Mouse (Mus musculus): ENCODE measurements around the gene Lmln. TPM values are rescaled to one million over a fixed set of nuclear protein-coding genes. Genes with fewer than 3 reads are reported as not detected.

The Lmln gene
- total and polyA plus RNA-seq, 3 experiments = 1.5 to 3.2 (median 2.6) TPM

DNA sequence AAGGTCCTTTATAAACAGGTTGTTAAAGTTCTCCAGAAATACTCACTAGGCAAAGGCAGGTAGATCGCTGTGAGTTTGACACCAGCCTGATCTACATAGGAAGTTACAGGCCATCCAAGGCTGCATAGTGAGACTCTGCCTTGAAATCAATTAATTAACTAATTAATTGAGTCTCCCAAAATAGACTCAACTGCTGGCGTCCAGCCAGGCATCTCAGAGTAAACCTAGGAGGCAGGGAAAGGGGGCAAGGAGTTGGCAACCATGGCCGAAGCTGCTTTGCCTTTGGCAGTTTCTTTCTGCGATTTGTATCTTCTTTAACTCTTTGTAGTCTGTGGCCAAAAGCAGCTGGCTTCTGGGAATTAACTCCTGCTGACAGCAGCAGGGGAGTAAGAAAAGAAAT lies 51.4 kb downstream of the Lmln start:
- peaks cover 0 to 7% of the 10 kb centered on the region in 2 experiments for H3K36me3 ChIP-seq (replicated peaks in 1 of 2; ENCODE audit: control insufficient read depth in 1 of 2, insufficient read depth in 1 of 2, low read length in 1 of 2)
- H3K4me3 ChIP-seq (replicated peaks in 1 of 3; ENCODE audit: low read depth in 2 of 3, low read length in 2 of 3, poor library complexity in 1 of 3) = no peak overlapping the region
- no peaks in the 10 kb centered on the region for H3K27me3 ChIP-seq (replicated peaks)
- H3K9me3 ChIP-seq (replicated peaks; ENCODE audit: low read length) = no peaks in the 10 kb centered on the region
- TF ChIP-seq SMC3 (IDR thresholded peaks at IDR 0.05; ENCODE audit: low read depth, low read length) (no peak), NELFE (IDR thresholded peaks at IDR 0.05; ENCODE audit: low read depth, low read length) (no peak), POLR2A (IDR thresholded peaks at IDR 0.05; ENCODE audit: low read depth, low read length) (no peak), IRF4 (IDR thresholded peaks at IDR 0.05; ENCODE audit: low read depth, low read length) (no peak)
- peaks cover 0 to 4% of the 10 kb centered on the region in 2 experiments; a peak in 1 of 4 replicates for H3K4me1 ChIP-seq (ENCODE audit: control insufficient read depth in 1 of 2, insufficient read depth in 2 of 2)
- no peak for DNase-seq (ENCODE audit: extremely low read depth)
- no peak overlapping the region for H3K4me2 ChIP-seq (ENCODE audit: insufficient read depth, low read depth, poor library complexity, severe bottlenecking)
- H3K27ac ChIP-seq (ENCODE audit: insufficient read depth, low read depth) = no peak overlapping the region
- no peaks in the 10 kb centered on the region for H3K79me2 ChIP-seq (replicated peaks; ENCODE audit: control insufficient read depth, extremely low read depth, insufficient read depth, poor library complexity, severe bottlenecking)
- H3K9ac ChIP-seq (ENCODE audit: insufficient read depth, low read depth) = no peak overlapping the region
- dilution Hi-C loops (cut with MboI; ENCODE audit: extremely low pct_ligation_motif_present, extremely low pct_unique_long_range_greater_than_20kb, low sequenced_read_pairs) = no loop called here
- in situ Hi-C loops (cut with MboI; ENCODE audit: low pct_ligation_motif_present, low pct_unique_long_range_greater_than_20kb, low sequenced_read_pairs) = no loop called here

DNA sequence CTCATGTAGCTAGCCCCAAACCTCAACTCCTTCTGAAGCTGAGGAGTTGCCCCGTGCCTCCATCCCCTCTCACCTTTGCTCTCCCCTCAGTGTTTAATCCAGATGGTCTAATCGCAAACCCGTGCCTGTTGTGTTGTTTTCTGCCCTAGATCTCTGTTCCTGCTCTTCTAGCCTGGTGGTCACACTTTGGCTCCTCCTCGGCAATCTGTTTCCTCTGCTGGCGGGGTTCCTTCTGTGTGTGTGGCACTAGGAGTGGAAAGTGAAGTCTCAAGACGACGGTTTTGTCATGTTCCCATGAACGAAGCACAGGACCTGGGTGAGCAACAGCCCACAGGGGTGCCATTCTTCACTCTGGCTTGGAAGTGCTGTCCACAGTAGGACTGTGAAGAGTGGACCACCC lies 61.1 kb downstream of the Lmln start:
- dilution Hi-C loops (cut with MboI; ENCODE audit: extremely low pct_ligation_motif_present, extremely low pct_unique_long_range_greater_than_20kb, low sequenced_read_pairs) = no loop called here
- Histone ChIP-seq H3K36me3 (replicated peaks in 1 of 2; ENCODE audit: control insufficient read depth in 1 of 2, insufficient read depth in 1 of 2, low read length in 1 of 2) (peaks cover 0 to 20% of the 10 kb centered on the region in 2 experiments), H3K9ac (ENCODE audit: insufficient read depth, low read depth) (no peak overlapping the region), H3K9me3 (replicated peaks; ENCODE audit: low read length) (no peaks in the 10 kb centered on the region), H3K79me2 (replicated peaks; ENCODE audit: control insufficient read depth, extremely low read depth, insufficient read depth, poor library complexity, severe bottlenecking) (no peaks in the 10 kb centered on the region), H3K4me3 (replicated peaks in 1 of 3; ENCODE audit: low read depth in 2 of 3, low read length in 2 of 3, poor library complexity in 1 of 3) (no peak overlapping the region), H3K27ac (ENCODE audit: insufficient read depth, low read depth) (no peak overlapping the region), H3K4me2 (ENCODE audit: insufficient read depth, low read depth, poor library complexity, severe bottlenecking) (no peak overlapping the region), H3K27me3 (replicated peaks) (no peaks in the 10 kb centered on the region), H3K4me1 (ENCODE audit: control insufficient read depth in 1 of 2, insufficient read depth in 2 of 2) (no peaks in the 10 kb centered on the region)
- DNase-seq (ENCODE audit: extremely low read depth) = no peak
- no peak for TF ChIP-seq USF1 (IDR thresholded peaks at IDR 0.05; ENCODE audit: low read depth, low read length)
- no peak for TF ChIP-seq RCOR1 (conservative IDR thresholded peaks at IDR 0.05; ENCODE audit: low read depth, low read length)
- no peak for TF ChIP-seq EP300 (IDR thresholded peaks at IDR 0.05; ENCODE audit: low read length)
- no peak for TF ChIP-seq CHD1 (IDR thresholded peaks at IDR 0.05; ENCODE audit: low read depth, low read length)
- TF ChIP-seq ETS1 (conservative IDR thresholded peaks at IDR 0.05; ENCODE audit: low read depth, low read length) = no peak
- no peak for TF ChIP-seq TCF12 (IDR thresholded peaks at IDR 0.05; ENCODE audit: low read depth, low read length)
- TF ChIP-seq SMC3 (IDR thresholded peaks at IDR 0.05; ENCODE audit: low read depth, low read length) = no peak
- no peak for TF ChIP-seq E2F4 (IDR thresholded peaks at IDR 0.05; ENCODE audit: insufficient replicate concordance, low read depth, low read length)
- TF ChIP-seq MYC (IDR thresholded peaks at IDR 0.05; ENCODE audit: low read depth, low read length) = no peak
- no peak for TF ChIP-seq CTCF (conservative IDR thresholded peaks at IDR 0.05 in 1 of 2, IDR thresholded peaks at IDR 0.05 in 1 of 2; ENCODE audit: low read depth in 2 of 2, low read length in 2 of 2)
- no peak for TF ChIP-seq RAD21 (IDR thresholded peaks at IDR 0.05; ENCODE audit: low read depth, low read length)
- no peak for TF ChIP-seq PAX5 (IDR thresholded peaks at IDR 0.05; ENCODE audit: low read length)
- no peak for TF ChIP-seq ELF1 (IDR thresholded peaks at IDR 0.05; ENCODE audit: low read depth, low read length)
- in situ Hi-C loops (cut with MboI; ENCODE audit: low pct_ligation_motif_present, low pct_unique_long_range_greater_than_20kb, low sequenced_read_pairs) = no loop called here
